Mouse (Mus musculus) thymus, adult 2 months (tissue): ENCODE measurements around the gene B3galnt2. TPM values are rescaled to one million over a fixed set of nuclear protein-coding genes. Genes with fewer than 3 reads are reported as not detected.
"Not testable (repeated sequence)": the region's sequence is repeated elsewhere in the genome, so short reads cannot be mapped to it uniquely, and the experiment has no call there.

ENCODE experiments used
- DNase-seq: peaks from one replicate; pipeline ENCODE4 v3.0.0; 2021
- H3K27ac ChIP-seq: fragments of 200-500 bp; 2 replicates; pipeline ENCODE4 v1.5.1; 2012; ENCODE audit warnings: low read length, control low read depth; ENCODE audit not compliant: control insufficient read depth, insufficient read depth
- H3K27me3 ChIP-seq: fragments of 200-500 bp; 2 replicates; pipeline ENCODE4 v1.6.1; 2012; ENCODE audit warnings: mild to moderate bottlenecking, low read length, moderate library complexity, mixed read lengths; ENCODE audit not compliant: control insufficient read depth, insufficient read depth
- H3K36me3 ChIP-seq: fragments of 200-500 bp; 2 replicates; pipeline ENCODE4 v1.6.1; 2012; ENCODE audit warnings: mild to moderate bottlenecking, low read length, moderate library complexity; ENCODE audit not compliant: control insufficient read depth, insufficient read depth
- H3K4me1 ChIP-seq: fragments of 200-500 bp; replicated peaks from 2 replicates; pipeline ENCODE4 v1.6.1; 2012; ENCODE audit warnings: low read length; ENCODE audit not compliant: control insufficient read depth, insufficient read depth
- H3K4me3 ChIP-seq: fragments of 200-500 bp; 2 replicates; pipeline ENCODE4 v1.5.1; 2012; ENCODE audit warnings: mild to moderate bottlenecking, low read length, control low read depth, moderate library complexity; ENCODE audit not compliant: control insufficient read depth, insufficient read depth
- CTCF ChIP-seq: fragments of 200-500 bp; IDR thresholded peaks from 2 replicates; pipeline ENCODE4 v1.5.1; 2012; ENCODE audit warnings: mild to moderate bottlenecking, control low read depth, low read length, moderate library complexity, borderline replicate concordance; ENCODE audit not compliant: control insufficient read depth, poor library complexity, insufficient read depth; ENCODE audit errors: extremely low read depth
- POLR2A ChIP-seq: fragments of 200-500 bp; IDR thresholded peaks from 2 replicates; pipeline ENCODE4 v1.6.1; 2012; ENCODE audit warnings: mild to moderate bottlenecking, low read length, control low read depth, moderate library complexity; ENCODE audit not compliant: control insufficient read depth, poor library complexity, insufficient read depth; ENCODE audit errors: extremely low read depth
- WGBS: fragments of 180-500 bp; shearing (Covaris S2); methylation state at CpG from one replicate; pipeline ENCODE4 v1.1.7; 2018; 5-methylcytosine and 5-hydroxymethylcytosine counted together
- polyA plus RNA-seq: library from polyadenylated mRNA; depleted of rRNA; stranded (reverse); fragments of >200 nt; gene quantifications from 2 replicates; pipeline ENCODE4 v1.2.3, GENCODE M21; 2012

B3galnt2 gene
- polyA plus RNA-seq, 1 experiment: 82.5 TPM

GRCm38 (mm10) chr13:14018852-14019251 lies 64.6 kb downstream of the B3galnt2 start:
- no peak for TF ChIP-seq POLR2A
- TF ChIP-seq CTCF: no peak
- Histone ChIP-seq H3K36me3 (peaks cover 17% of the 10 kb centered on the region; the same call in 1 of the 2 replicates), H3K27me3 (no peaks in the 10 kb centered on the region), H3K4me1 (no peaks in the 10 kb centered on the region), H3K27ac (no peak overlapping the region), H3K4me3 (no peak overlapping the region)
- 96% methylated on average over 3 of the region's 3 CpGs for WGBS
- DNase-seq: no peak

GRCm38 (mm10) chr13:14021417-14021816 lies 67.1 kb downstream of the B3galnt2 start:
- H3K27ac ChIP-seq, DNase-seq, H3K4me1 ChIP-seq, H3K27me3 ChIP-seq, H3K4me3 ChIP-seq: not testable (repeated sequence)
- peaks cover 19% of the 10 kb centered on the region for H3K36me3 ChIP-seq
- 79% methylated on average over 11 of the region's 12 CpGs for WGBS

GRCm38 (mm10) chr13:14025554-14025953 lies 71.3 kb downstream of the B3galnt2 start:
- no peaks in the 10 kb centered on the region for H3K4me1 ChIP-seq
- 98% methylated on average over 6 of the region's 6 CpGs for WGBS
- peaks cover 38% of the 10 kb centered on the region for H3K36me3 ChIP-seq
- no peak overlapping the region for H3K4me3 ChIP-seq
- DNase-seq: no peak
- H3K27ac ChIP-seq: no peak overlapping the region
- H3K27me3 ChIP-seq: no peaks in the 10 kb centered on the region
- TF ChIP-seq CTCF: no peak

GRCm38 (mm10) chr13:14026154-14026820 lies 72.0 kb downstream of the B3galnt2 start:
- 98% methylated on average over 6 of the region's 6 CpGs for WGBS
- DNase-seq: no peak
- Histone ChIP-seq H3K4me3 (no peak overlapping the region), H3K36me3 (peaks cover 38% of the 10 kb centered on the region), H3K27ac (no peak overlapping the region), H3K27me3 (no peaks in the 10 kb centered on the region), H3K4me1 (no peaks in the 10 kb centered on the region)
- no peak for TF ChIP-seq CTCF
- TF ChIP-seq POLR2A: no peak

GRCm38 (mm10) chr13:14033309-14034072 lies 79.2 kb downstream of the B3galnt2 start:
- no peak for DNase-seq
- 84% methylated on average over 5 of the region's 5 CpGs for WGBS
- no peaks in the 10 kb centered on the region for H3K4me1 ChIP-seq
- H3K36me3 ChIP-seq: peaks cover 9% of the 10 kb centered on the region
- no peak overlapping the region for H3K4me3 ChIP-seq
- H3K27ac ChIP-seq: no peak overlapping the region
- no peaks in the 10 kb centered on the region for H3K27me3 ChIP-seq
- TF ChIP-seq CTCF: no peak
- TF ChIP-seq POLR2A: no peak

GRCm38 (mm10) chr13:14034073-14034348 lies 79.7 kb downstream of the B3galnt2 start:
- TF ChIP-seq POLR2A (no peak), CTCF (no peak)
- Histone ChIP-seq H3K27ac (no peak overlapping the region), H3K4me3 (no peak overlapping the region), H3K36me3 (peaks cover 4% of the 10 kb centered on the region), H3K27me3 (no peaks in the 10 kb centered on the region), H3K4me1 (peaks cover 4% of the 10 kb centered on the region)
- no peak for DNase-seq

GRCm38 (mm10) chr13:14035352-14035751 lies 81.1 kb downstream of the B3galnt2 start:
- not testable (repeated sequence) for H3K4me1 ChIP-seq, H3K27me3 ChIP-seq, DNase-seq, H3K27ac ChIP-seq, H3K4me3 ChIP-seq, H3K36me3 ChIP-seq
- WGBS: 93% methylated on average over 3 of the region's 3 CpGs
